Mouse (Mus musculus) brain, embryonic 14.5 days (tissue): ENCODE measurements at regions not wholly inside any gene's neighbourhood (a gene's known extent, or its start where the extent isn't known, plus 50 kb on each side); places are given as distances from the start of the nearest gene placed in this dataset.

Experiments used
- DNase-seq: peaks from one replicate; pipeline ENCODE4 v3.0.0-alpha.2; 2011; ENCODE audit warnings: low read depth
- CTCF ChIP-seq: fragments of 200-500 bp; IDR thresholded peaks from 2 replicates; pipeline ENCODE4 v1.5.1; 2012; ENCODE audit warnings: inconsistent platforms, mild to moderate bottlenecking, moderate library complexity, borderline replicate concordance; ENCODE audit not compliant: insufficient read depth, insufficient read length; ENCODE audit errors: extremely low read depth
- POLR2A ChIP-seq: fragments of 200-500 bp; IDR thresholded peaks from 2 replicates; pipeline ENCODE4 v1.6.1; 2012; ENCODE audit warnings: mild to moderate bottlenecking, inconsistent platforms, borderline replicate concordance; ENCODE audit not compliant: poor library complexity, insufficient read depth, insufficient read length, severe bottlenecking; ENCODE audit errors: extremely low read depth

DNA sequence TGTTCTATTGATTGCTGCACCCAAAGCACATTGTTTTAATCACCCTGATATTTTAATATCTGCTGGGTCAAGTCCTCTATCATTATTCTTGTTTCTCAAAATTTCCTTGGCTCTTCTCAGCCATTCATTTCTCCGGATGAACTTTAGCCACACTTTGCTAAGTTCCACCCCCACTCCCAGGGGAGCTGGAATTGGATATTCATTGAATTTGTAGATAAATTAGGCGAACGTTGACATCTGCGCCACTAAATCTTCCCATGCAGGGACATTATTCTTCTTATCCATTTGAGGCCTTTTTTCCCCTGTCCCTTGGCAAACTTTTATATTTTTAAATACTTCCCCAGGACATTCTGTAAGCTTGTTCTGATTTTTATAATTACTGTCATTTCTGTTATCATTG is 280.9 kb upstream of the Mgmt start:
- no peak for TF ChIP-seq CTCF
- TF ChIP-seq POLR2A, result no peak
- no peak for DNase-seq

- DNase-seq, result peak; percentile 60
- no peak for TF ChIP-seq CTCF
- TF ChIP-seq POLR2A, result no peak
Measured at GRCm38 (mm10) chr7:136624496-136624895, 269.9 kb upstream of the Mgmt start.

- peak; percentile 79 for DNase-seq
Measured at GRCm38 (mm10) chr7:136631089-136631488, 263.3 kb upstream of the Mgmt start.

GRCm38 (mm10) chr7:136640160-136640559 is 254.3 kb upstream of the Mgmt start:
- DNase-seq, result peak; percentile 6
- TF ChIP-seq POLR2A, result no peak
- TF ChIP-seq CTCF, result no peak

More at GRCm38 (mm10) chr7:136631089-136631488, 263.3 kb upstream of the Mgmt start:
- TF ChIP-seq CTCF (no peak), POLR2A (no peak)

DNA sequence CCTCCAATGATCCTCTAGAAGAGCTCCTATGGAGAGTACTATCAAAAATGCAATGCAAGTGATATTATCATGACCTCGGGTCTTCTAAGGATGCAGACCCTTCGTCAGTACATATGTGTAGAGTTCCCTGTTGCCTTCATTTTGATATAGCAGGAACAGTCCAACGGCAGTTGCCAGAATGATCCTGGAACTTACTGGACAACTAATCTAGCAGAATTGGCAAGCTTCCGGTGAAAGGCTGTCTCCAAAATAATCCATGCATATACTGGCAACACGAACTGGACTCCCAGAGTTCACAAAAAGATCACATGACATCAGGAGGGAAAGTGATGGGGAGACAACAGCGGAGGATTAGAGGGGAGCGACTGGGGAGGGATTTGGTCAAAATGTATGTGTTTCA is 253.6 kb upstream of the Mgmt start:
- no peak for TF ChIP-seq CTCF
- no peak for TF ChIP-seq POLR2A
- DNase-seq, result no peak

DNA sequence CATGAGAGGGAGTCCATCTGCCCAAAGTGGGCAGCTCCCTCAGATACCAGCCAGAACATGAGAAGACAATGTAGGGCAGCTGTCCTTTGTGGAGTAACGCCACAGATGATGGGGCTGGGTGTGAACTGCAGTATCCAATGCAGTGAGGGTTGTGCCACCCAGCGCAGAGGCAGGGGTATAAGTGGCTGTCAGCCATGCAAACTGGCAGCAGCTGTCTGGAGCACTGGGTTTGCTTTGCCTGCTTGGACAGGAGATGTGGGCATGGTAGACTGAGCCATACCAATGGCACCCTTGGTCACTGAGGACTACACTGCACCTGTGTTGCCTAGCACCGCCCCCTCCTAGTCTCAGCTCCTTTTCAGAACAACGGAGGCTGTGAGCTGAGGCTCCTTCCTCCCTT is 244.6 kb upstream of the Mgmt start:
- TF ChIP-seq CTCF, result no peak
- TF ChIP-seq POLR2A, result no peak
- DNase-seq, result no peak

- no peak for DNase-seq
- TF ChIP-seq POLR2A (no peak), CTCF (no peak)
Measured at GRCm38 (mm10) chr7:136659930-136660329, 234.5 kb upstream of the Mgmt start.

DNA sequence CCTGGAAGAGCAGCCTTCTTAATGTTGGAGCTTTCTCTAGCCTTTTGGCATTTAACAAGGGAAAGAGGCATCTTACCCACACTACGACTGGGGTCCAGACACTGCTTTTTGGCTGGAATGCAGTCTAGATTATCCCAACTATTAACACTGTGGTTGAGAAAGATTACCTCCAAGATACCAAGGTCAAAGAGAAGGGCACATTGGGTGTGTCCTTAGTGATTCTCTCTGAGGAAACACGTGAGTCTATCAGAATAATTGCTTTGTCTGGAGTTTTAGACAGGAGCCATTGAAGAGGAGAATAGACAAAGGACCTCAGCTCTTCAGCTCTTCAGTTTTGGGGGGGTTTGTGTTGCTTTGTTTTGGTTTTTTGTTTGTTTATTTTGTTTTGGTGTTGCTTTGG is 234.0 kb upstream of the Mgmt start:
- TF ChIP-seq CTCF, result no peak
- no peak for TF ChIP-seq POLR2A
- DNase-seq, result no peak

- TF ChIP-seq CTCF (no peak), POLR2A (no peak)
- no peak for DNase-seq
Measured at GRCm38 (mm10) chr7:136664424-136665082, 229.9 kb upstream of the Mgmt start.

DNA sequence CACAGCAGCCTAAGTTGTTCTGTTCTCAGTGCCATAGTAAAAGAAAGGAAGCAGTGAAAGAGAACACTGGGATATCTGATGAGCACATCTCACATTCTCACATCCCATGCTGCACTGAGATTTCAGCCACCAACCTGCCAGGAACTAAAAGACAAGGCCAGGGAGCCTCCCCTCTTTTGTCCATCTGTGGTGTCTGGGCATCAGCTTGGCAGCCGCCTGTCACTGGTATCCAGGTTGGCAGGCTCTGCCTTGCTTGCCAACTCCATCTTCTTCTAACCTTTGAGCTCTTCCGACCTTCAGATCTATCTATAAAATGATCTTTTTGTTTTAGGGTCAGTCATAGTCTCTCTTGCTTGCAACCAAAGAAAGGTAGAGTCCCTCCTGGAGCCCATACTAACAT is 228.5 kb upstream of the Mgmt start:
- no peak for TF ChIP-seq POLR2A
- no peak for TF ChIP-seq CTCF
- no peak for DNase-seq

DNA sequence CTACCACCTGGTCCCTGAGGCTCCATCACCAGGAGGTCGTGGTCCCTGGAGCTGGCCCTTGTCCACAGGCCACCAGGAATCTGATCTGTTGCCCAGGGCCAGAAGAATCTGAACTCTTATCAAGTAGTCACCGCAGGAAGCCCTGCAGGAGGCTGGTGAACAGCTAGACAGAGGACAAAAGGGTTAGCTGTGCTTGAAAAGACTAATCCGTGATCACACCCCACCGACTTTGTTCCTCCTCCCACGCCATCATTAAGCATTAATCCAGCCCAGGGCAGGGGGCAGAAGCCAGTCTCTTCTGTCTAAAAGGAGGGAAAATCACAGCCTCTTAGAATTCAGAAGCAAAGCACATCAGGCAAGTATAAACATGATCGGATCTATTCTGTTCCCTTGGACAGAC is 227.7 kb upstream of the Mgmt start:
- TF ChIP-seq CTCF (no peak), POLR2A (no peak)

GRCm38 (mm10) chr7:136670675-136671074 is 223.7 kb upstream of the Mgmt start:
- DNase-seq, result no peak
- TF ChIP-seq POLR2A, result no peak
- TF ChIP-seq CTCF, result no peak

More for the DNA sequence above, 227.7 kb upstream of the Mgmt start:
- no peak for DNase-seq

GRCm38 (mm10) chr7:136674159-136674558 is 220.3 kb upstream of the Mgmt start:
- TF ChIP-seq CTCF, result no peak
- TF ChIP-seq POLR2A, result no peak
- peak; percentile 54 for DNase-seq

GRCm38 (mm10) chr7:136675041-136675440 is 219.4 kb upstream of the Mgmt start:
- no peak for TF ChIP-seq CTCF
- no peak for TF ChIP-seq POLR2A
- no peak for DNase-seq
